Mouse (Mus musculus): ENCODE results near the gene Tgif2.

GRCm38 (mm10) chr2:156896384-156896914 lies 56.6 kb downstream of the Tgif2 start:
- TF ChIP-seq POLR2A (IDR thresholded peaks at IDR 0.05; ENCODE audit: borderline replicate concordance, low read depth, low read length) (no peak), CTCF (IDR thresholded peaks at IDR 0.05; ENCODE audit: low read depth, low read length) (no peak)
